Mouse (Mus musculus) hindbrain, embryonic 14.5 days (tissue): ENCODE measurements around the gene Gm3854. TPM values are rescaled to one million over a fixed set of nuclear protein-coding genes. Genes with fewer than 3 reads are reported as not detected.

Source experiments
- ATAC-seq: fragments of 200-750 bp; cut with Nextera tagmentation; 2 replicates; pipeline ENCODE4 v1.8.0; 2017; ENCODE audit warnings: moderate number of reproducible peaks, mild to moderate bottlenecking, moderate TSS enrichment, moderate library complexity; ENCODE audit not compliant: low FRiP score
- DNase-seq: peaks from one replicate; pipeline ENCODE4 v3.0.0-alpha.2; 2015; ENCODE audit warnings: low spot score
- H3K27ac ChIP-seq: fragments of 300-500 bp; sonication (generic); 2 replicates; pipeline ENCODE4 v1.5.1; 2014; ENCODE audit warnings: mild to moderate bottlenecking, moderate library complexity
- H3K27me3 ChIP-seq: fragments of 300-500 bp; sonication (generic); 2 replicates; pipeline ENCODE4 v1.6.1; 2014; ENCODE audit warnings: mild to moderate bottlenecking, low read length, mixed read lengths; ENCODE audit not compliant: control insufficient read depth, insufficient read depth
- H3K36me3 ChIP-seq: fragments of 300-500 bp; sonication (generic); replicated peaks from 2 replicates; pipeline ENCODE4 v1.6.1; 2014; ENCODE audit not compliant: control insufficient read depth, insufficient read depth
- H3K4me1 ChIP-seq: fragments of 300-500 bp; sonication (generic); replicated peaks from 2 replicates; pipeline ENCODE4 v1.6.1; 2014; ENCODE audit warnings: antibody characterized with exemption, low read length, mixed read lengths; ENCODE audit not compliant: control insufficient read depth, insufficient read depth
- H3K4me2 ChIP-seq: fragments of 300-500 bp; sonication (generic); replicated peaks from 2 replicates; pipeline ENCODE4 v1.6.1; 2014; ENCODE audit warnings: mild to moderate bottlenecking, moderate library complexity
- H3K4me3 ChIP-seq: fragments of 300-500 bp; sonication (generic); replicated peaks from 2 replicates; pipeline ENCODE4 v1.5.1; 2014; ENCODE audit warnings: mild to moderate bottlenecking, low read length
- H3K9ac ChIP-seq: fragments of 300-500 bp; sonication (generic); 2 replicates; pipeline ENCODE4 v1.6.1; 2014
- H3K9me3 ChIP-seq: fragments of 300-500 bp; sonication (generic); 2 replicates; pipeline ENCODE4 v1.6.1; 2016; ENCODE audit warnings: low read length; ENCODE audit not compliant: control insufficient read depth
- WGBS: fragments of 180-500 bp; shearing (Covaris S2); extraction: QIAGEN DNeasy Blood & Tissue Kit; methylation state at CpG from one replicate; pipeline ENCODE4 v1.1.7; 2014; 5-methylcytosine and 5-hydroxymethylcytosine counted together
- polyA plus RNA-seq: library from polyadenylated mRNA; unstranded; fragments of >200 nt; fragmentation: Nextera tagmentation; extraction: Ambion mirVana; gene quantifications from 2 replicates; pipeline ENCODE4 v1.2.1, GENCODE M21; 2014

Gm3854 gene
- polyA plus RNA-seq, 1 experiment from 2014 or later, result 6.5 TPM

- ATAC-seq, result no peak
- Histone ChIP-seq H3K9me3 (no peaks in the 10 kb centered on the region), H3K36me3 (0 out of 2 replicates have a peak, but pooled peaks cover 18% of the 10 kb centered on the region), H3K4me2 (no peak overlapping the region), H3K4me3 (no peak overlapping the region), H3K27ac (no peak overlapping the region), H3K9ac (no peak overlapping the region), H3K4me1 (peaks cover 6% of the 10 kb centered on the region; the same call in 1 of the 2 replicates), H3K27me3 (no peaks in the 10 kb centered on the region)
- DNase-seq, result no peak
- 90% methylated on average over 8 of the region's 8 CpGs for WGBS
These were observed 34.9 kb downstream of the Gm3854 start for GRCm38 (mm10) chr7:6378441-6378840.

- ATAC-seq (no peak), DNase-seq (no peak)
- Histone ChIP-seq H3K4me2 (no peak overlapping the region), H3K9me3 (no peaks in the 10 kb centered on the region), H3K4me3 (no peak overlapping the region), H3K27me3 (no peaks in the 10 kb centered on the region), H3K27ac (no peak overlapping the region), H3K4me1 (peaks cover 17% of the 10 kb centered on the region; the same call in 1 of the 2 replicates), H3K9ac (no peak overlapping the region), H3K36me3 (peaks cover 25% of the 10 kb centered on the region; the same call in 1 of the 2 replicates)
- 79% methylated on average over 2 of the region's 2 CpGs for WGBS
These were observed 37.9 kb downstream of the Gm3854 start for GRCm38 (mm10) chr7:6381431-6381830.

- 0% methylated on average over 28 of the region's 28 CpGs for WGBS
These were observed 39.5 kb downstream of the Gm3854 start, which contains the start of gene Zfp28 for GRCm38 (mm10) chr7:6383044-6383455. Gene Zfp28 (plus strand): TSS chr7:6383295.

GRCm38 (mm10) chr7:6384011-6384410, 40.5 kb downstream of the Gm3854 start:
- peak overlapping the region; percentile 65 for H3K4me3 ChIP-seq
- H3K36me3 ChIP-seq, result peaks cover 10% of the 10 kb centered on the region
- H3K9ac ChIP-seq, result peak overlapping the region; percentile 79; the same call in 1 of the 2 replicates
- peak overlapping the region; percentile 82 for H3K4me2 ChIP-seq
- DNase-seq (no peak), ATAC-seq (peak; percentile 0; the same call in 1 of the 2 replicates)
- no peak overlapping the region for H3K27ac ChIP-seq
- WGBS, result 74% methylated on average over 8 of the region's 8 CpGs
- no peaks in the 10 kb centered on the region for H3K27me3 ChIP-seq
- H3K9me3 ChIP-seq, result no peaks in the 10 kb centered on the region
- peaks cover 17% of the 10 kb centered on the region; the same call in 1 of the 2 replicates for H3K4me1 ChIP-seq

More at GRCm38 (mm10) chr7:6383044-6383455, 39.5 kb downstream of the Gm3854 start, which contains the start of gene Zfp28:
- Histone ChIP-seq H3K36me3 (peaks cover 19% of the 10 kb centered on the region), H3K27me3 (no peaks in the 10 kb centered on the region), H3K4me3 (peak within 1 kb of the TSS; percentile 65), H3K9ac (peak within 1 kb of the TSS; percentile 79), H3K27ac (peak within 1 kb of the TSS; percentile 52), H3K4me2 (peak within 1 kb of the TSS; percentile 82), H3K4me1 (peaks cover 17% of the 10 kb centered on the region; the same call in 1 of the 2 replicates), H3K9me3 (no peaks in the 10 kb centered on the region)
- ATAC-seq (peak; percentile 94), DNase-seq (peak; percentile 94)

GRCm38 (mm10) chr7:6386995-6387394, 43.4 kb downstream of the Gm3854 start:
- no peak for DNase-seq
- no peak overlapping the region for H3K4me3 ChIP-seq
- no peaks in the 10 kb centered on the region for H3K27me3 ChIP-seq
- no peaks in the 10 kb centered on the region for H3K9me3 ChIP-seq
- peaks cover 17% of the 10 kb centered on the region; the same call in 1 of the 2 replicates for H3K4me1 ChIP-seq
- no peak for ATAC-seq
- 95% methylated on average over 8 of the region's 8 CpGs for WGBS
- no peak overlapping the region for H3K4me2 ChIP-seq
- H3K9ac ChIP-seq, result no peak overlapping the region
- H3K36me3 ChIP-seq, result peaks cover 39% of the 10 kb centered on the region
- H3K27ac ChIP-seq, result no peak overlapping the region

GRCm38 (mm10) chr7:6388971-6389370, 45.4 kb downstream of the Gm3854 start:
- H3K4me3 ChIP-seq, result no peak overlapping the region
- H3K36me3 ChIP-seq, result peaks cover 59% of the 10 kb centered on the region
- DNase-seq (no peak), ATAC-seq (no peak)
- no peaks in the 10 kb centered on the region for H3K27me3 ChIP-seq
- 88% methylated on average over 5 of the region's 5 CpGs for WGBS
- H3K4me2 ChIP-seq, result no peak overlapping the region
- no peaks in the 10 kb centered on the region for H3K9me3 ChIP-seq
- no peak overlapping the region for H3K27ac ChIP-seq
- H3K9ac ChIP-seq, result no peak overlapping the region
- peaks cover 6% of the 10 kb centered on the region; the same call in 1 of the 2 replicates for H3K4me1 ChIP-seq

- WGBS, result 67% methylated on average over 5 of the region's 5 CpGs
These were observed 45.9 kb downstream of the Gm3854 start for GRCm38 (mm10) chr7:6389449-6389848.

GRCm38 (mm10) chr7:6397996-6398975, 54.7 kb downstream of the Gm3854 start, which contains the start of gene Smim17:
Gene Smim17 (plus strand): TSS chr7:6398715.
- 29% methylated on average over 25 of the region's 25 CpGs for WGBS
- Histone ChIP-seq H3K36me3 (peaks cover 31% of the 10 kb centered on the region), H3K27ac (no peak within 1 kb of the TSS), H3K4me3 (peak within 1 kb of the TSS; percentile 40), H3K4me2 (peak within 1 kb of the TSS; percentile 66), H3K9ac (peak within 1 kb of the TSS; percentile 55), H3K27me3 (no peaks in the 10 kb centered on the region), H3K9me3 (no peaks in the 10 kb centered on the region), H3K4me1 (peaks cover 8% of the 10 kb centered on the region)
- ATAC-seq (peak; percentile 91), DNase-seq (peak; percentile 79)

More at GRCm38 (mm10) chr7:6389449-6389848, 45.9 kb downstream of the Gm3854 start:
- Histone ChIP-seq H3K9ac (no peak overlapping the region), H3K36me3 (peaks cover 64% of the 10 kb centered on the region), H3K9me3 (no peaks in the 10 kb centered on the region), H3K27me3 (no peaks in the 10 kb centered on the region), H3K27ac (no peak overlapping the region), H3K4me2 (no peak overlapping the region), H3K4me3 (no peak overlapping the region), H3K4me1 (0 out of 2 replicates have a peak, but pooled peaks cover 1% of the 10 kb centered on the region)
- DNase-seq (no peak), ATAC-seq (no peak)
